Comparison of ENCODE assay signal across 19 mouse cellular contexts in the genomic region with DNA sequence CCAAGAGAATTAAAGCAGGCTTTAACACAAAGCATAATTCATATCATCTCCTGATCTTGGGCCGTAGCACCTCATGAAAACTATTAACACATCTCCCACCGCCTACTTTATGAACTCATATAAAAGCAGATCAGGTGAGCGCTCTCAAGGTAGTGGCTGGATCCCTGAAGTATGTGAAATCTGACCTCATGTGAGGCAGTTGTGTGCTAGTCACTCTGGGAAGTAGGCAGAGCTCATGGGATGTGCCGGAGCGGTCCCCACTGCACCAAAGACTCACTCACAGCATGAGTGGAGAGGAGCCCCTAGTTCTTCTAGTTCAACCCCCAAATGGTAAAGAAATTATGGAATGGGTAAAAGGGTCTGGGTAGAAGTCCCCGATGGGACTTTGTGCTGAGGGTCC.
"Had no signal": no experiment of that assay in that cellular context is flagged by ENCODE, and none has a peak within 500 bp of the region (broad histone marks: within the 10 kb centered on the region; RNA-seq: fewer than 3 reads in every experiment).

No protein-coding gene starts in this region.

- H3K27ac ChIP-seq: limb, embryonic 15.5 days; liver, embryonic 14.5 days; midbrain, embryonic 12.5 days; midbrain, embryonic 15.5 days; neural tube, embryonic 13.5 days had no signal

- H3K9ac ChIP-seq: limb, embryonic 15.5 days; liver, embryonic 14.5 days; liver, postnatal 0 days; lung, embryonic 15.5 days; midbrain, embryonic 12.5 days; midbrain, embryonic 15.5 days; neural tube, embryonic 13.5 days had no signal

- ATAC-seq: inflammation-experienced regulatory T-cells, adult 6 months; intestine, embryonic 16.5 days; liver, postnatal 0 days; midbrain, embryonic 15.5 days had no signal

- H3K27me3 ChIP-seq: limb, embryonic 15.5 days; lung, embryonic 15.5 days; midbrain, embryonic 15.5 days had no signal

- H3K36me3 ChIP-seq: limb, embryonic 15.5 days; lung, embryonic 15.5 days; midbrain, embryonic 12.5 days; midbrain, embryonic 15.5 days; neural tube, embryonic 13.5 days had no signal

- DNase-seq: kidney, adult 18-20 months; kidney, postnatal 10 days; kidney, postnatal 4 days; liver, postnatal 0 days; lung, postnatal 14 days; lung, postnatal 4 days; thymus, adult 18-20 months; thymus, postnatal 14 days; thymus, postnatal 4 days had no signal

- H3K9me3 ChIP-seq: limb, embryonic 15.5 days; lung, embryonic 15.5 days; midbrain, embryonic 12.5 days; midbrain, embryonic 15.5 days; neural tube, embryonic 13.5 days had no signal

- H3K4me3 ChIP-seq: limb, embryonic 15.5 days; lung, embryonic 15.5 days; midbrain, embryonic 12.5 days; midbrain, embryonic 15.5 days; myocyte; neural tube, embryonic 13.5 days had no signal

- H3K4me2 ChIP-seq: limb, embryonic 15.5 days; liver, embryonic 11.5 days; lung, embryonic 15.5 days; midbrain, embryonic 12.5 days; midbrain, embryonic 15.5 days; neural tube, embryonic 13.5 days had no signal
